Mouse (Mus musculus) v-Abl transformed pro-B cells (cell line): ENCODE results near the gene Ppm1a.
"Not testable (repeated sequence)": the region's sequence is repeated elsewhere in the genome, so short reads cannot be mapped to it uniquely, and the experiment has no call there.

ENCODE experiments used
- in situ Hi-C, 2 experiments: fragments of 400-800 bp; cut with MboI; formaldehyde crosslinking; loops; one replicate each; pipeline ENCODE4 v1.15.1; 2025; ENCODE audit not compliant: unreplicated experiment in 2 of 2

Ppm1a gene

DNA sequence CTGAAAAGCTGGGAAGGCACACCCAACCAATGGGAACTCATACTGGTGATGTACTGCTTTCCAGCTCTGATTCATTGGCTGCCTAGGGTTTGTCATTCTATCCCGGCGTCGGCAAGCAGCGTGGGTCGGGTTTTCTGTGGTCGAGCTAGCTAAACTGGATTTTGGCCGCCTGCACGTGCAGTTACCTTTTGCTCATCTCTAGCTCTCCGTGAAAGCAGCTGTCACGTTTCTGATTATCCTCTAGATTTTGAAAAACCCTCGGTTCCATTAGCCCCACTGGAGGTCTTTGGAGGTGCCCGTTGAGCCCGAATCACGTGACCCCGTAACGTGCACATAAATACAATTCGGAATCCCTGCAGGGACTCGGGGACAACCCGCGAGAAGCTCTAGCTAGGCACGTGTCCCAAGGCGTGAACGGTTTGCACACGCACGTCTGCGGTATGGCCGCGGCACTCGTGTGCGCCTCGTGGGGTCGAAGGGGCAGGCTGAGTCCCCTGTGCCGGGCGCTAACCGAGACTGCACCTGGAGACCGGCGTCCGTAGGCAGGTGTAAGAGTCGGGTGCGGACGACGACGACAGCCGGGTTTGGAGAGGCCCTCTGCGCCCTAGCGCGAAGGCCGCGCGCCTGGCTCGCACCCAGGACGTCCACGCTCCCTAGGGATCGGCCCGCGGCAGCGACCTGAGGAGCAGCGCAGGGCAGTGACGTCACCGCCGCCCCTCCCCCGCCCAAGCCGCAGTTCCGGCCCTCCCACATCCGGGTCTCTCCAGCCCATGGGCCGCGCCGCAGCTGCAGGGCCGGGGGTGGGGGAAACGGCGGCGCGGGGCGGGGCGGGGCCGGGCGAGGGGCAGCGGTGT lies 3.3 kb downstream of the Ppm1a start:
- in situ Hi-C loops = loop anchor here (5.0 to 25.0 kb wide), 4 partner anchors 223 to 1573 kb away; partner anchors contain the start of gene Pcnx4 (in 1 of the 2)

DNA sequence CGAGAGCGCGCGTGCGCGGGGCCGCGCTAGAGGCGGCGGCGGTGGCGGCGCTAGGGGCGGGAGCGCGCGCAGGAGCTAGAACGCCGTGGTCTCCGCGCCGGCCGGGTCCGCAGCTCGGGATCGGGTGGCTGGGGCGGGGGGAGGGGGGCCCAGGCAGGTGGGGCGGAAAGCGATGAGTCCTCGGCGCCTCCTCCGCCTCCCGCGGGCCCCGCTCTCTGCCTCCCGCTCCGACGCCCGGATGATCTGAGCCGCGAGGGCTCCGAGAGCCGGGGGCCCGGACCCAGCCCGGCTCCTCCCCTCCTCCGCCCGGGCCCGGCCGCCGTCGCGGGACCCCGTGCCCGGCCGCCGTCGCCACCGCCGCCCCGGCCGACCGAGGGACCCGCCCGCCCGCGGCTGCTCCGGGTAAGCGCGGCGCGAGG lies 4.0 kb downstream of the Ppm1a start:
- in situ Hi-C loops = loop anchor here (5.0 to 25.0 kb wide), 4 partner anchors 224 to 1574 kb away; partner anchors contain the start of gene Pcnx4 (in 1 of the 2)

DNA sequence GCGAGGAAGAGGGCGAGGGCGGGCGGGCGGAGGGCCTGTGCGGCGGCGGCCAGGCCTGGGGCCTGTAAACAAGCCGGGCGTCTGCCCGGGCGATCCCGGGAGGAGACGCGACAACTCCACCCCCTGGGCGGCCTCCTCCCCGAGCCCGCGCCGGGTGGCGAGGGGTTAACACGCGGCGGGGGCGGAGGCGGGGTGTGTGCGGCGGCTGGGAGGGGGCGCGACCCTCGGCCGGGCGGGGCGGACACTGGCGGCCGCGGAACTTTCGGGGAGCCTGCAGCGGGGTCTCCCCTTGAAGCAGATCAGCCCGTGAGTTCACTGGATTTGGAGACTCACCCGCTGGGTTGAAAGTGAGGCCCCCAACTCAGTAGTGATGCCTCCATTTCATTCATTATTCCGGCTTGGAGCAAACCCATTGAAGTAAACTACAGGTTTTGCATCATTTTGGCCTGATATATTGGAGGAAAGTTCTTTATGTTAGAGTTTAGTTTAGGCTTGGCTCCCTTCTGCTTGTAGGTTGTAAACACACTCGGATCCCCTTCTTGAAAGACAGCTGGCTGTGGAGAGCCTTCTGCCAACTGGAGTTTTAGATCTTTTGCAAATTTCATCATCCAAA lies 4.5 kb downstream of the Ppm1a start:
- in situ Hi-C loops = loop anchor here (5.0 to 25.0 kb wide), 4 partner anchors 224 to 1574 kb away; partner anchors contain the start of gene Pcnx4 (in 1 of the 2)

DNA sequence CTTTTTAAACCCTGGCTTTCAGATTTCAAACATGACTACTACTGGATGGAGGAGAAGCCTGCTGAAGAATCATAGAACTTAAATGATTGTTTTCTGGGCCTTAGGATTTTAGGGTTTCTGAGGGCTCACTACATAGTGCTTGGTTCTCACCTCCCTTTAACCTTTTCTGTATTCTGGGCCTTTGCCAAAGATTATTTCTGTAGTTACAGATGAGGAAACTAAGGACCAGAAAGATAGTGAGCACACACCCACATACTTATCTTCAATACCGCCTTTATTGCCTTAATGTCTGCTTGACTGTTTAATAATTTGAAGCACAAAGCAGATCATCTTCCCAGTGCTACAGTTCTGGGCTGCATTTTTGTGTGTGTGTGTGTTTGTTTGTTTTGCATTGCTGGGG lies 5.2 kb downstream of the Ppm1a start:
- in situ Hi-C loops = loop anchor here (5.0 to 25.0 kb wide), 4 partner anchors 225 to 1575 kb away; partner anchors contain the start of gene Pcnx4 (in 1 of the 2)

DNA sequence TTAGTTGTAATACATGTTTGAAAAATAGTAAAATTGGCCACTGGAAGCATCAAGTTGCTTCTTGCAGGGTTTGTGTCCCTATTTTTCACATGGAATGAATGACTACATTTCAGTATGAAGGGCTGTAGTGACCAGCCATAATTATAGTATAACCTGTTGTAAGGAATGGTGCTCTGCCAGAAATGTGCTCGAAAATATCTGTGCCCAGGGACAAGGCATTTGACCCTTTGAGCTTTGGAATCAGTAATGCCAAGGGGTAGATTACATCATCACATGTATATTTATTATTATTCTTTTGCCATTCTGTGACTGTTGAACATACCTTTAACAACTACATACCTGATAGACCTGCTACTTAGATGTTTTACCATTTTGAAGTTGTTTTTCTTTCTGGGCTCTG lies 5.9 kb downstream of the Ppm1a start:
- in situ Hi-C loops = loop anchor here (5.0 to 25.0 kb wide), 4 partner anchors 226 to 1576 kb away; partner anchors contain the start of gene Pcnx4 (in 1 of the 2)

DNA sequence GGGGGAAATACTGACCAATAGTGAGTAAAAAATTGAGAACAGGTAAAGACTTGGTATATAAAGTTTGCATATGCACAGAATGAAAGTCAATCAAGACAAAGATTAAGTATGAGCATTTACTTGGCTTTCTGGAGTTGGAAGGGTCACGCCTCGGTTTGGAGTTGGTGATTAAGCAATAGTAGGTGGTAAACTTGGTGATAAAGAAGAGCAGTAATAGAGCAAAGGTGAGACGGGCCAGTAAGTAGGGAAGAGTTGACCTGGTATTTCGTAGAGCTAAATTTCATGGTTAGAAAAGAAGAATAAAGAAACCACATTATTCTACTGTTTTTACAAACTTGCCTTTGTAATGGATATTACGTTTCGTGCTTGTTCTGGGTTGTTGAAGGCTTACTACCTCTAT lies 10.6 kb downstream of the Ppm1a start:
- in situ Hi-C loops = loop anchor here (5.0 to 25.0 kb wide), 4 partner anchors 74 to 1581 kb away; no protein-coding TSS in a partner anchor

DNA sequence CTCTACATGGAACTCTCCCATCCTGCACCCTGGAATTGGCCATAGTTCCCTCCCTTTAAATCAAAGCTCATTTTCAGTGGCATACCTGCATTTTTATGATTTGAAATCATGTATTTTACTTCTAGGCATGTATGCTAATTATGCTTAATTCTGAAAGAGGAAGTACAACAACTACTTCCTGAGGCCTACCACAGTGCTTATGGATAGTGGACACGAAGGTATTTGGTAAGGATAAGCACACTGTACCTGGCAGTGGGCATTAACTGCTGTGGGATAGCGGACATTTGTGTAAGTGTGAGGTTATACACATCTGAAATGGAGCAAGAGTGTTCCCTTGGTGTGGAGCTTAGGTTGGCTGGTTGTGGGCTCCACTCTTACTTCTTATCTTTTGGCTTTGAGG lies 11.0 kb downstream of the Ppm1a start:
- in situ Hi-C loops = loop anchor here (5.0 to 25.0 kb wide), 4 partner anchors 74 to 1581 kb away; no protein-coding TSS in a partner anchor

DNA sequence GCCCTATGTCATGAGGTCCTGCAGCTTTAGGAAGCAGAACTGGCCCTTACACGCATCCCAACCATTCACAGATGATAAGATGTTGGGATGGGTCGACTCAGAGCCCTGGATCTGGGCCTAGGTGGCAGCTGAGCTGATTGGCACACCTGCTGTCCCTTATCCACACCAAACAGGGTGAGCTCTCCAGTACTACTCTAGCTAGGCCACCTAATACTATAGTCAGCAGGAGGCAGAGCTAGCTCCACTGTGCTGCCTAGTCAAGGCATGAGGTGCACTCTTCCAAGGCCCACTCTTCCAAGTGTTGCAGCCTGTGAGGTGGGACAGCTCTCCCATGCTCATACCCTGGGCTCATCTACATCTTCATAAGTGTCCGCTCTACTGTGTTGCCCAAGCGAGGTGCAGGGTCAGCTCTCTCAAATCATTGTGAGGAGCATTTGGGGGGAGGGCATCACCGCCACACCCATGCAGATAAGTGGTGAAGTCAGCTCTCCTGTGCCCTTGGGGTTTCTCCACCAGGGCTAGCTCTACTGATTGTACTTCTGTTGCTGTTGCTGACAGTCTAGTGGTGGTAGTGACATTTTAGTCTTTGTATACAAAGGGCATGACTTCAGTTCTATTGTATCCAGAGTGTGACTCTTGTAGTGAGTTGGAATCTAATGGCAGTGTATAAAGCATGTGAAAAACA lies 12.4 kb downstream of the Ppm1a start:
- in situ Hi-C loops = loop anchor here (5.0 to 25.0 kb wide), 4 partner anchors 73 to 1582 kb away; no protein-coding TSS in a partner anchor

DNA sequence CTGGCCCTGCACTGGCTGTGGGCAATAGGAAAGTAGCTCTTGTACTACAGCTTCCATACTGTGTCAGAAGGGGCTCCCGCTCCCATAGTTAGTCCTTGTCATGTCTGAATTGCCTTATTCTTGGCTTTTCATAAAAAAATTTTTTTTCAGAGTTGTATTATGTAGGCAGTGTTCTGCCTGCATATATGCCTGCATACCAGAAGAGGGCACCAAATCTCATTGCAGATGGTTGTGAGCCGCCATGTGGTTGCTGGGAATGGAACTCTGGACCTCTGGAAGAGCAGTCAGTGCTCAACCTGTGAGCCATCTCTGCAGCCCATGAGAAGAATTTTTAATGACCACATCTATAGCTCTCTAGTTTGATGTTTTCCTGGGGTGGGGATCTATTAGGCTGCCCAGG lies 13.9 kb downstream of the Ppm1a start:
- in situ Hi-C loops = loop anchor here (25.0 kb wide), 3 partner anchors 916 to 1584 kb away; no protein-coding TSS in a partner anchor

DNA sequence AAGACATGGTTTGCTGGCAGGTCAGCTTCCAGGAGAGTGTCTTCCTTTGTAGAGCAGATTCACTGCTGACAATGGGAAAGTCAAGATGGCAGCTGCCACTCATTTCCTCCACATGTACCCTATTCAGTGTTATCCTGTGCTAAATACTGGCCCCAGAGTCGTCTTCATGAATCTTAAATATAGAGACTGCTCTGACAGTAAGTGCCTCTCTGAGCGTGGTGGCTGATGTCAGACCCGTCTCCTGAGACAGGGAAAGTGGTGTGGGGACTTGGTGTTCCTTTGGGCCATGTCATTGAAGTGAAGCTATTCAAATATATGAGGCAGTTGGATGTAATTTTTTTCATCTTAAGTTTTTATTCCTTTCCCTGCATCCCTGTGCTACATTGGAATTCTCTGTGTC lies 14.5 kb downstream of the Ppm1a start:
- in situ Hi-C loops = loop anchor here (25.0 kb wide), 3 partner anchors 916 to 1584 kb away; no protein-coding TSS in a partner anchor

DNA sequence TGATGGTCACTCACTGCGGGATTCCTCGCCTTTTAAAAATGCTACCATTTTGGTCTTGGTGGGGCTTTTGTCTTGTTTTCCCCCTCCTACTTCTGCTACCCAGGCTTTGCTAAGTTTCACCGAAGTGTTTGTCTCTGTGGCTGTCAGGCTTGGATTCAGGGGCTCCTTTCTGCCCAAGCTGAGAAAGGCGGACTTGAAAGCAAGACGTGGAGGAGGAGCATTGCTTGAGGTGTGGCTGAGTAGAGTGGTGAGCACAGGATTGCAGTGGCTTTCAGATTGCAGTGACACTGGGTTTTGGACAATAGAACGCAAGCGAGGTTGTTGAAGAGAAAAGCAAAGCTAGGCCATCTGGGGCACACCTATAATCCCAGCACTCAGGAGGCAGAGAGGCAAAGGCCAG lies 16.7 kb downstream of the Ppm1a start:
- in situ Hi-C loops = loop anchor here (25.0 kb wide), 3 partner anchors 913 to 1587 kb away; no protein-coding TSS in a partner anchor

DNA sequence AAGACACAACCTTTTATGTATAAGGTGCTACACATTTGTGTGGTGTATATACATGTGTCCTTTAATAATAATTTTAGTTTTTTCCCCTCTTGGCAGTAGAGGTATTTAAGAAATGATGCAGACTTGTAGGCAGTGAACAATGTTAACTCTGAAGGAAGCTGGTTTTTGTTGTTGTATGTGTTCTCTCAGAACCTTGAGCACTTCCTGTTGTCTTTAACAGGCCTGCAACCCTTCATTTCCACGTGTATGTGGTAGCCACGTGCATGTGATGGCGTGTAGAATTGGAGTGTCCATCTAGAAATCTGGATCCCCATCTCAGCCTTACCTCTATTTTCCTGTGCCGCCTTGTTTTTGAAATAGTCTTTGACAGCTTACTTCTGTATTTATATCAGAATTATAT lies 20.0 kb downstream of the Ppm1a start:
- in situ Hi-C loops = no loop called here

DNA sequence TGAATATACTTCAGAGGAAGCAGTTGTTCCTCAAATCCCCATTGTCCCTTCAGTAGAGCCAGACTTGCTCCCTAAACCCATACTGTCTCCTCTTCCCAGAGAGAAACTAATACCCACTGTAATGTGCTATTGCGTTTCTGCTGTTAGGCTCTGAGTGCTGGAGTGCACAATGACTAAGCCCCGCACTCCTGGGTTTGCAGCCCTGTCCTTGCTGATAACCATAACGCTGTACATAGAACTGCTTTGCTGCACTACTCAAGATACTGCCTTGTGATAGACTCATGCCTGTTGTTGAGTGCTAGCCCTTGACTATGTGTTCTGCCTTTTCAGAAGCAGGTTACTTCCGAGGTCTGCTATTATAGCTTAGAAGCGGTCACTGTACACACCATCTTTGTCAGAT lies 22.9 kb downstream of the Ppm1a start:
- in situ Hi-C loops = no loop called here

DNA sequence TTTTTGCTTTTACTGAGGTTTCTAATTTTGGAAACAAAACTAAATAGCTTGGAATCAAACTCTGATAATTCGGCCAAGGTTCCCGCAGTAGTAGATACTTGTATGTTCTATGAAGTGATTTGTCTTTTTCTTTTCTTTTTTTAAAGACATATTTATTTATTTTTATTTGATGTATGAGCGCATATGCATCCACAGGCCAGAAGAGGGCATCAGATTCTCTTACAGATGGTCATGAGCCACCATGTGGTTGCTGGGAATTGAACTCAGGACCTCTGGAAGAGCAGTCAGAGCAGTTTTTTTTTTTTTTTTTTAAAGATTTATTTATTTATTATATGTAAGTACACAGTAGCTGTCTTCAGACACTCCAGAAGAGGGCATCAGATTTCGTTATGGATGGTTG lies 25.5 kb downstream of the Ppm1a start:
- in situ Hi-C loops = not testable (repeated sequence)

DNA sequence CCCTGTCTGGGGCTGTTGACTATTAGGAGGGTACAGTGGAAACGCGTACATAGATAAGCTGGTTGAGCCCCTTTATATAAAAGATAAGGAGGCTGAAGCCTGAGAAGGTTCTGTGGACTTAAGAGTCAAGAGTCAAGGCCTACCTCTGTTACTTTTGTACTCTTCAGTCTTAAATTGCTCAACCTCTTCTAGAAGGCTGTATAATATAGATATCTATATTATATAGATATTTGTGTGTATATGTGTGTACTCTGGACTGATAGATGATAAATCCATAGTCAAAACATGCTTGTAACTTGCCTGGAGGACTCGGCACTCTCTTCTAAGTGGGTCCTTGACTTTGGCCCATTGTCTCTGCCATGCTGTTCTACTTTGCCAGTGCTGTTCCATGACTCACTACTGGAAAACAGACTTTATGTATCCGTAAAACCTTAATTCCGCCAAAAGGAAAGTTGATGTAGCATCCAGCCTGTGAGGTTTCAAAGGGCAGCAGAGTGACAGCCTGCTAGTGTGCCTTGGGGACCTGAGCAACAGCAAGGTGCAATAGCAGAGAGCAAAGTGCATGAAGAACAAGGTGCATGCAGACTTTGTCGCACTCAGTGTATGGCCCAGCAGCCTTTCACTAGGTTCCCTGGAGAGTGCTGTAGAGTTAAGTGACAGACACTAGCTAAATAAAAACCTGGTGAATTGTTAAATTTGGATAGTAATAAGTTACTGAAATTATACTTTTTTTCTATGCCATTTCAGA lies 28.1 kb downstream of the Ppm1a start:
- in situ Hi-C loops = no loop called here

DNA sequence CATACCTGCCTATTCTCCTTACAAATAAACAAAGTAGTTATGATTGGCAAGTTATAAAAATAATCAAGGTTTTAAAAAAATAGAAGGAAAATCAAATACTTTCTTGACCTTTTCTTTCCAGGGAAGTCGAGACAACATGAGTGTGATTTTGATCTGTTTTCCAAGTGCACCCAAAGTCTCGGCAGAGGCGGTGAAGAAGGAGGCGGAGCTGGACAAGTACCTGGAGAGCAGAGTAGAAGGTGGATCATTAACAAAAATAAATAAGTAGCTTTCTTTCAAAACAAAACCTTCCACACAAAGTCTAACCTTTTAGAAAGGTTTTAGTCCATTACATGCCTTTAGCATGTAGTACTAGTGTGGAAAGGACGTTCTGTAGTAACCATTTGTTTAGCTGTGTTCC lies 29.3 kb downstream of the Ppm1a start:
- in situ Hi-C loops = no loop called here

DNA sequence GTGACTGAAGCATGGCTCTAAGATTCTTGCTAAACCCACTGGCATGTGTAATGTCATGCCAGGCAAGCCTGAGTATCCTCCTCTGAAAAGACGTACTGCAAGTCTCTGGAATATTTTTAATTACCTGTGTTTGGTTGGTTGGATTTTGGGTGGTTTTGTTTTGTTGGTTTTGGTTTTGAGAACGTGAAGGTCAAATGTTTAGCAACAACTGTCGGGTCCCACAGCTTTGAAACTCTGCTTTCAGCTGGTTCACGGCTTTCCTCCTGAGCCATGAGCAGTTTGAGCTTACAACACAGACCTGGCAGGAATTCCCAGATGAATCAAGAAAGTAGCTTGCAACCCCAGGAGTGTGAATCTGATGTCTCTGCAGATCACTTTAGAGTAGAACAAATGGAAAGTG lies 29.7 kb downstream of the Ppm1a start:
- in situ Hi-C loops = no loop called here

DNA sequence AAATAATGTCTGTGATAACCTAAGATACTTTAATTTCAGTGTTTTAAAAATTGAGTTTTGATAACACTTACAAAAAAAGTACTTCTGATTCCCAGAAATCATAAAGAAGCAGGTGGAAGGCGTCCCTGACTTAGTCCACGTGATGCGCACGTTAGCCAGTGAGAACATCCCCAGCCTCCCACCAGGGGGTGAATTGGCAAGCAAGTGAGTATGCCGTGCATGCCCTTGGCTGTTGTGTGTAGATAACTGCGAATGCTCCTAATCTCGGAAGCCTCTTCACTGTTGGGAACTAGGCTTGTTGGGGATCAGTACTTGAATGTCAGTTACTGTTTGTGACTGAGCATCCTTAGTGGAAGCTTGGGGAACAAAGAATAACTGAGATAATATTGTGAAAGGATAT lies 33.3 kb downstream of the Ppm1a start:
- in situ Hi-C loops = no loop called here

DNA sequence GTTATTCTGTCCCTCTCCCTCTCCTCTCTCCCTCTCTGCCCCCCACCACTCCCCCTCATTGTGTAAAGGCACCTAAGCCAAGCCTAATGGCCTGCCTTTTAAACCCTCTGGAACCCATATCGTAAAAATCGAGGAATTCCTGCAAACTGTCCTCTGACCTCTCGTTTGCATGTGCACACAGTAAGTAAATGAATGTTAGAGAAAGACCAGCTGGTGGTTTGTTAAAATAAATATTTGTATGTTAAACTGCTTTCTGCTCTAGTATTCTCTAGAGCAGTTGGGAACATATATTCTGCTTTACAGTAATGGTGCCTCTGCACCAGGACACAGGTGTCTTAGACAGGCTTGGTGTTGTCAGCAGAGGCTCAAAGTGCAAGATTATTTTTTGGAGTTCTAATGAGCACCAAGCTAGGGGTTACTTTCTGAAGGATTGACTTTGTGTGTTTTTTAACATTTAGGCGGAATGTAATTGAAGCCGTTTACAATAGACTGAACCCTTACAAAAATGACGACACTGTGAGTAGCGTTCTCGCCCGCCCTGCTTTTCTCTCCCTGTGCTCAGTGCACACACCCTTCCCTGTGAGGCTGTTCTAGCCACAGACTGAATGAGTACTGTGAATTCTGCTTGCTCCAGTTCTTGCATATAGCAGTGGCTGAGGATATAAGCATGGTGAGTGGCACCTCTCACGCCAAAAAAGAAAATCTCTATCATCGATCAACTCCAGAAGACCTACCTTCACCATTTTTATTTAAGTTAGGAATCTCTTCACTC lies 35.3 kb downstream of the Ppm1a start:
- in situ Hi-C loops = no loop called here
